Mouse (Mus musculus): ENCODE measurements at regions not wholly inside any gene's neighbourhood (a gene's known extent, or its start where the extent isn't known, plus 50 kb on each side); places are given as distances from the start of the nearest gene placed in this dataset.

DNA sequence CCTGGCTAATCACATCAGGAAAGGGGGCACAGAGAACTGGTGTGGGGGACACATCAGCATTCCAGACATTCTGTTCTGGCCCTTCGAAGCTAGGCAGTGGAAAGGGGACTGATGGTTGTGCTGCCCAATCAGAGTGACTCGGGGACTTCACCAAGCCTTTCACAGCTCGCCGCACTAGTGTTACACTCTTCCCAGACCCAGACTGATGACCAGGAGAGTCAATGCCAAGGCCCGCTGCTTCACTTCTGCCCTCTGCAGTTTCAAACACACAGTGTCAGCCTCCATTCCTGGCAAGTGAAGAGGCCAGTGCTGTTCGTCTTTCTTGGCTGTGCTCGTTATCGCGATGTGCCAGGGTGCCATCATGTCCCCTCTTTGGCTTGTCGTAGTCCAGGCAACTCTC, 121.7 kb upstream of the Gm10181 start:
- Histone ChIP-seq H3K4me3 (ENCODE audit: low read depth, low read length) (no peak overlapping the region), H3K4me2 (replicated peaks; ENCODE audit: low read depth, low read length) (no peak overlapping the region), H3K4me1 (ENCODE audit: control insufficient read depth, insufficient read depth, low read length) (no peaks in the 10 kb centered on the region), H3K9ac (replicated peaks; ENCODE audit: low read depth, low read length) (no peak overlapping the region), H3K27ac (ENCODE audit: low read length) (no peak overlapping the region), H3K9me3 (ENCODE audit: control insufficient read depth, low read depth, low read length) (no peaks in the 10 kb centered on the region), H3K27me3 (ENCODE audit: control insufficient read depth, insufficient read depth, low read length) (no peaks in the 10 kb centered on the region), H3K36me3 (ENCODE audit: control insufficient read depth, insufficient read depth, low read length) (no peaks in the 10 kb centered on the region)
- 68% methylated on average over 10 of the region's 10 CpGs for WGBS
- no peak for ATAC-seq (ENCODE audit: insufficient number of reproducible peaks, insufficient read depth, low FRiP score, low read depth)

DNA sequence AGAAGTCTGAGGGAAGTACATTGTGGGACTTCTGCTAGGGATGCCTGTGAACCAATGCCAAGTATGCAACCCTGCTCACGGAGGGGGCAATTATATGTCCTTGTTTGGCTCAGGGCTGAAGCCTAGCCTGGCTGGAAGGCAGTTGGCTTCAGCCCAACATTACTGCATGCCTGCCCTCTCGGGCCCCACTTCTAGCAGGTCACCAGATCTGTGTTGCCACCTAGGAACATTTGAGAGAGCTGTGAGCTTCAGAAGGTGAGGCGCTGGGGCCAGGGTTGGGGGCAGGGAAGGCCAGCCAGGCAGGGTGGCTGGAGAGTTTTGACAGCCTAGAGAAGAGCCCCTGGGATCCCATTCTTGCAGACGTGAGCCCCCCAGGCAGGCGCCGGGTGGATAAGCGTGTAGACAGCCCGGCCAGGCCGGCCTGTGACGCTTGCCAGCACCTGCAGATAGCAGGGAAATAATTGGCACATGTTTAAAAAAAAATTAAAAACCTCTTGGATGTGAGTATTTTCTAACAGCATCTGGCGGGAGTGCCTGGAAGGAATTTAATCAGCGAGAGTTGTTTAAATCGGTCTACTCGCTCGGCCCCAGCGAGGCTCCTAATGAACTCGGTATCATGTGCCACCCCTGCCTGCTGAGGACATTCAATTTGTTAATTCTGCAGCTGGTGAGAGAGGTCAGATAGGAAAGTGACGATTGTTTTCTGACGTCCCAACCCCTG, 115.0 kb upstream of the Gm10181 start:
- H3K4me3 ChIP-seq (ENCODE audit: low read depth, low read length), result no peak overlapping the region
- WGBS, result 7% methylated on average over 19 of the region's 19 CpGs
- no peaks in the 10 kb centered on the region for H3K9me3 ChIP-seq (ENCODE audit: control insufficient read depth, low read depth, low read length)
- ATAC-seq (ENCODE audit: insufficient number of reproducible peaks, insufficient read depth, low FRiP score, low read depth), result peak; percentile 59; the same call in 1 of the 2 replicates
- peak overlapping the region; percentile 7; the same call in 1 of the 2 replicates for H3K4me2 ChIP-seq (replicated peaks; ENCODE audit: low read depth, low read length)
- H3K27me3 ChIP-seq (ENCODE audit: control insufficient read depth, insufficient read depth, low read length), result no peaks in the 10 kb centered on the region
- no peak overlapping the region for H3K27ac ChIP-seq (ENCODE audit: low read length)
- no peak overlapping the region for H3K9ac ChIP-seq (replicated peaks; ENCODE audit: low read depth, low read length)
- H3K4me1 ChIP-seq (ENCODE audit: control insufficient read depth, insufficient read depth, low read length), result peaks cover 8% of the 10 kb centered on the region; the same call in 1 of the 2 replicates
- no peaks in the 10 kb centered on the region for H3K36me3 ChIP-seq (ENCODE audit: control insufficient read depth, insufficient read depth, low read length)

DNA sequence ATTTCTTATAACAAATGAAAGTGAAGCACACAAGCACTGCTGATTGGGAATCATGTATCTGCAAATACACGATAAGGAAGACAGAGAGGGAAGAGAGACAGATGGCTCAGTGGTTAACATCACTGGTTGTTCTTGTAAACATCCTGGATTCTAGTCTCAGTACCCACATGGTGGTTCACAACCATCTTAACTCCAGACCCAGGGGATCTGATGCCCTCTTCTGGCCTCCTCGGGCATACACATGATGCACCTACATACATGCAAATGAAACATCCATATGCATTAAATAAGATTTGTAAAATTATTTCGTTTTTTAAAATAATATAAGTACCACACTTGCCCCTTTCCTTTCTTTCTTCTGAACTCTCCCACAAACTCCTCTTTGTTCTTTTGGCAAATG, 106.4 kb upstream of the Gm10181 start:
- WGBS, result 71% methylated on average over 3 of the region's 3 CpGs
- Histone ChIP-seq H3K9me3 (ENCODE audit: control insufficient read depth, low read depth, low read length) (no peaks in the 10 kb centered on the region), H3K4me1 (ENCODE audit: control insufficient read depth, insufficient read depth, low read length) (no peaks in the 10 kb centered on the region), H3K4me3 (ENCODE audit: low read depth, low read length) (no peak overlapping the region), H3K27me3 (ENCODE audit: control insufficient read depth, insufficient read depth, low read length) (no peaks in the 10 kb centered on the region), H3K36me3 (ENCODE audit: control insufficient read depth, insufficient read depth, low read length) (no peaks in the 10 kb centered on the region), H3K27ac (ENCODE audit: low read length) (no peak overlapping the region), H3K4me2 (replicated peaks; ENCODE audit: low read depth, low read length) (no peak overlapping the region), H3K9ac (replicated peaks; ENCODE audit: low read depth, low read length) (no peak overlapping the region)
- no peak for ATAC-seq (ENCODE audit: insufficient number of reproducible peaks, insufficient read depth, low FRiP score, low read depth)

DNA sequence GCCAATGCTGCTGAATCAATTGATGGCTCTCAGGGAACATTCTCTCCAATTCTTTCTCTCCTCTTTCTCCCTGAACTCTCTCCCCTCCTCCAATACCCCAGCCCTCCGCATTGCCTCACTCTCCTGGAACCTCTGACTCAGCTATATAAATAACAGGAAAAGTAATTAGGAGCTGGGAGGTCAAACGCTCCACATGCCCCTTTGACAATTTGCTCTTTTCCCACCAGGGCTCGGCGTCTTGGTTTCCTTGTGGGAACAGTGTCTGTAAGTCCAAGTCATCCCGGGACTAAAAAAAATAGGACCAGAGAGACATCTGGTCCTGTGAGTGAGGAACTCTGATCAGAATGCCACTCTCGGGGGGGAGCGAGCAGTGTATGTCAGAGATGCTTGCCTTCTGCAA, 94.7 kb upstream of the Gm10181 start:
- ATAC-seq (ENCODE audit: insufficient number of reproducible peaks, insufficient read depth, low FRiP score, low read depth), result no peak
- Histone ChIP-seq H3K36me3 (ENCODE audit: control insufficient read depth, insufficient read depth, low read length) (no peaks in the 10 kb centered on the region), H3K27ac (ENCODE audit: low read length) (no peak overlapping the region), H3K4me1 (ENCODE audit: control insufficient read depth, insufficient read depth, low read length) (no peaks in the 10 kb centered on the region), H3K9ac (replicated peaks; ENCODE audit: low read depth, low read length) (no peak overlapping the region), H3K4me2 (replicated peaks; ENCODE audit: low read depth, low read length) (no peak overlapping the region), H3K9me3 (ENCODE audit: control insufficient read depth, low read depth, low read length) (no peaks in the 10 kb centered on the region), H3K27me3 (ENCODE audit: control insufficient read depth, insufficient read depth, low read length) (no peaks in the 10 kb centered on the region), H3K4me3 (ENCODE audit: low read depth, low read length) (no peak overlapping the region)
- WGBS, result 24% methylated on average over 7 of the region's 7 CpGs

DNA sequence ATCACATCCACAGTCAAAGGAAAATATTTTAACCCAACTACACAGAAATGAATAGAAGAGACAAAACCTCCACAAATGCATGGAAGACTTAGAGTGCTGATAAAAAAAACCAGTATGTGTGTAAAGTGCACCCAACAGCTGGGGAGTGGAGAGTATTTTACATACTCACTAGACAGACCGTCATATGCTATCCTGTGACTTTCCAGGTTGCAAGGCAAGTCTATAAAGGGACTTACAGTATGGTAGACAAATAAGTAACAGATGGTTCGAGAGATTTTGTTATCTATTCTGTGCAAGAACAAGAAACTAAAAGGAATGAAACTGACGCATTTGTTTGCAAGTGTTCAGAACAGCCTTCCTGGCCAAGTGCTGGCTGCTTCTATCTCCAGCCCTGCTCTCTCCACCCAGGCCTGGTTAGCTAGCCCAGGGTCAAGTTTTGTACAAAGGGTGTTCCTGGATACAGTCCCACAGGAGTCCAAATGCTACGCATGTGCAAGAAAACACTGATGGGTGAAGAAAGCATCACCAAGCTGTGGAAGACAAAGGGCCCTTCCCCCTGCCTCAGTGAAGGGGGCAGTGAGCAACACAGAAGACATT, 68.0 kb upstream of the Gm10181 start:
- H3K4me2 ChIP-seq (replicated peaks; ENCODE audit: low read depth, low read length), result no peak overlapping the region
- no peaks in the 10 kb centered on the region for H3K36me3 ChIP-seq (ENCODE audit: control insufficient read depth, insufficient read depth, low read length)
- no peak overlapping the region for H3K27ac ChIP-seq (ENCODE audit: low read length)
- 77% methylated on average over 4 of the region's 4 CpGs for WGBS
- H3K4me1 ChIP-seq (ENCODE audit: control insufficient read depth, insufficient read depth, low read length), result no peaks in the 10 kb centered on the region
- no peak overlapping the region for H3K4me3 ChIP-seq (ENCODE audit: low read depth, low read length)
- no peaks in the 10 kb centered on the region for H3K9me3 ChIP-seq (ENCODE audit: control insufficient read depth, low read depth, low read length)
- no peaks in the 10 kb centered on the region for H3K27me3 ChIP-seq (ENCODE audit: control insufficient read depth, insufficient read depth, low read length)
- H3K9ac ChIP-seq (replicated peaks; ENCODE audit: low read depth, low read length), result no peak overlapping the region
- ATAC-seq (ENCODE audit: insufficient number of reproducible peaks, insufficient read depth, low FRiP score, low read depth), result no peak

DNA sequence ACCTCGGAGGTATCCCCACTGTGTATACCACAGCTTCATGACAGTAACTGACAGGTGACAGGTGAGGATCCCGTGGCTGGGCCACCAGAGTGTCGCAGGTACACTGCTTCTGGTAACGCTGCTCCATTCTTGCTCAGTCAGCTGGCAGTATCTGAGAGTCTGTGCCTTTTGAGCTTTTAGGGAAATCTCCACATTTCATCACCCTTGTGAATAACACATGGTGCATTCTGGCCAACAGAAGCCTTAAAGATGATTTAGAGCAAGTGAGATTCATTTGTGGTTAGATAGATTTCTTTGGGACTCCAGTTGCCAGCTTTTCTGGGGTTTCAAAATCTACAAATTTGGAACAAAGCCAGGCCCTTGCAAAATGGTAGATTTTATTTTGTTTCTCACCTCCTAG, 66.8 kb upstream of the Gm10181 start:
- no peak overlapping the region for H3K4me3 ChIP-seq (ENCODE audit: low read depth, low read length)
- 82% methylated on average over 4 of the region's 4 CpGs for WGBS
- ATAC-seq (ENCODE audit: insufficient number of reproducible peaks, insufficient read depth, low FRiP score, low read depth), result no peak

DNA sequence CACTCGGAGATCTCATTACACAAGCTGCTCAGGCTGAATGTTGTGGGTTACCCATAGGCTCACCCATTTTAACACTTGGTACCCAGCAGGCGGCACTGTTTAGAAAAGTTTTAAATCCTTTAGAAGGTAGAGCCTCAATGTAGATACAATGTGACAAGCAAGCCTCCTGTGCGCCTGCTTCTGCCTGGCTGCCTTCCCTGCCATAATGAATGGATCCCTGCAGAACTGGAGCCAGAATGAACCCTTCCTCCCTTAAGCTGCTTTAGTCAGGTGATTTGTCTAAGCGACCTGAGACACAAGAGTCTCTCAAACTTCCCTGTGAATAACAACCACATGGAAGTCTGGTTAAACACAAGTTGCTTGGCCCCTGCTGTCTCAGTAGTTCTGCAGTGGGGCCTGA, 64.7 kb upstream of the Gm10181 start:
- no peak for ATAC-seq (ENCODE audit: insufficient number of reproducible peaks, insufficient read depth, low FRiP score, low read depth)
- no peak overlapping the region for H3K4me2 ChIP-seq (replicated peaks; ENCODE audit: low read depth, low read length)
- no peaks in the 10 kb centered on the region for H3K4me1 ChIP-seq (ENCODE audit: control insufficient read depth, insufficient read depth, low read length)
- H3K36me3 ChIP-seq (ENCODE audit: control insufficient read depth, insufficient read depth, low read length), result no peaks in the 10 kb centered on the region
- H3K27ac ChIP-seq (ENCODE audit: low read length), result no peak overlapping the region
- H3K27me3 ChIP-seq (ENCODE audit: control insufficient read depth, insufficient read depth, low read length), result no peaks in the 10 kb centered on the region
- no peaks in the 10 kb centered on the region for H3K9me3 ChIP-seq (ENCODE audit: control insufficient read depth, low read depth, low read length)
- no peak overlapping the region for H3K9ac ChIP-seq (replicated peaks; ENCODE audit: low read depth, low read length)
- 63% methylated on average over 4 of the region's 4 CpGs for WGBS
- H3K4me3 ChIP-seq (ENCODE audit: low read depth, low read length), result no peak overlapping the region

More for the DNA sequence above, 66.8 kb upstream of the Gm10181 start:
- Histone ChIP-seq H3K9ac (replicated peaks; ENCODE audit: low read depth, low read length) (no peak overlapping the region), H3K4me2 (replicated peaks; ENCODE audit: low read depth, low read length) (no peak overlapping the region), H3K27me3 (ENCODE audit: control insufficient read depth, insufficient read depth, low read length) (no peaks in the 10 kb centered on the region), H3K9me3 (ENCODE audit: control insufficient read depth, low read depth, low read length) (no peaks in the 10 kb centered on the region), H3K4me1 (ENCODE audit: control insufficient read depth, insufficient read depth, low read length) (no peaks in the 10 kb centered on the region), H3K36me3 (ENCODE audit: control insufficient read depth, insufficient read depth, low read length) (no peaks in the 10 kb centered on the region), H3K27ac (ENCODE audit: low read length) (no peak overlapping the region)

DNA sequence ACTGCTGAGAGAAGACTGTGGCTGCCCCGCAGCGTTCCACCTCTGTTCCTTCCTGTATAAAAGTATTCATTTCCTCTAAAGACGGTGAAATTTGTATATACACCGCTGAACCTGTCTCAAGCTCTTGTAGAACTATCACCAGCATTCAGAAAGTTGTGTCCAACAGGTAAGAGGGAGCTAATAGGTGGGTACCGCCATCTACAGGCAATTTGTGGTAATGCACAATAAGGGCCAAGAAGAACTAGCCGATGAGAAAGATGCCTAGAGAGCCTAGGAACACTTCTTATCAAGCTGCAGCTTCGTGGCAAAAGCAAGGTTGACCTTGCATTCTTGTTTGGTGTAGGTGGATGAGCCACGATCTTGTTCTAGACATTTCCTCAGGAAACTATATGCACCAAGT, 61.6 kb upstream of the Gm10181 start:
- H3K9me3 ChIP-seq (ENCODE audit: control insufficient read depth, low read depth, low read length), result no peaks in the 10 kb centered on the region
- no peak overlapping the region for H3K27ac ChIP-seq (ENCODE audit: low read length)
- ATAC-seq (ENCODE audit: insufficient number of reproducible peaks, insufficient read depth, low FRiP score, low read depth), result no peak
- no peaks in the 10 kb centered on the region for H3K36me3 ChIP-seq (ENCODE audit: control insufficient read depth, insufficient read depth, low read length)
- H3K27me3 ChIP-seq (ENCODE audit: control insufficient read depth, insufficient read depth, low read length), result no peaks in the 10 kb centered on the region
- H3K4me2 ChIP-seq (replicated peaks; ENCODE audit: low read depth, low read length), result no peak overlapping the region
- no peak overlapping the region for H3K9ac ChIP-seq (replicated peaks; ENCODE audit: low read depth, low read length)
- no peaks in the 10 kb centered on the region for H3K4me1 ChIP-seq (ENCODE audit: control insufficient read depth, insufficient read depth, low read length)
- H3K4me3 ChIP-seq (ENCODE audit: low read depth, low read length), result no peak overlapping the region
- WGBS, result 6% methylated on average over 8 of the region's 8 CpGs

DNA sequence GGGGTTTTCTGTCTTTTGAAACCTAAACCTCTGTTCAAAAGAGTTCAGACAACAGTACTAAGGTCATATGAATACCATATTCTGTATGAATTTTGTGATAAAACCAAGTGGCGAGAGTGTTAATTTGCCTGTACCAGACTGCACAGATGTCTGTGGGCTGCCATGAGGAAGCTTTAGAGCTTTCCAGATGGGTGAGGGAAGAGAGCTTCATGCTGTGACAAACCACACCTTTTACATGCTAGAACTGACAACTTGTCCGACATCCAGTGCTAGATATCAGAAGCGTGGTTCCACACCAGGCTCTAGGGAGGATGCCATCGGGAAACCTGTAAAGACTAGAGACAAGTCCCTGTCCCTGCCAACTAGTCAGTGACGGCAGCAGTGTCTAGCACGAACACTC, 60.9 kb upstream of the Gm10181 start:
- ATAC-seq (ENCODE audit: insufficient number of reproducible peaks, insufficient read depth, low FRiP score, low read depth), result no peak
- Histone ChIP-seq H3K4me3 (ENCODE audit: low read depth, low read length) (no peak overlapping the region), H3K4me2 (replicated peaks; ENCODE audit: low read depth, low read length) (no peak overlapping the region), H3K36me3 (ENCODE audit: control insufficient read depth, insufficient read depth, low read length) (no peaks in the 10 kb centered on the region), H3K27me3 (ENCODE audit: control insufficient read depth, insufficient read depth, low read length) (no peaks in the 10 kb centered on the region), H3K4me1 (ENCODE audit: control insufficient read depth, insufficient read depth, low read length) (no peaks in the 10 kb centered on the region), H3K27ac (ENCODE audit: low read length) (no peak overlapping the region), H3K9ac (replicated peaks; ENCODE audit: low read depth, low read length) (no peak overlapping the region), H3K9me3 (ENCODE audit: control insufficient read depth, low read depth, low read length) (no peaks in the 10 kb centered on the region)
- 73% methylated on average over 6 of the region's 6 CpGs for WGBS
